Mouse (Mus musculus): Measurements from ENCODE around the gene 1700022I11Rik. TPM values are rescaled to one million over a fixed set of nuclear protein-coding genes. Genes with fewer than 3 reads are reported as not detected.
A peak's percentile ranks its signal among the peaks of the same experiment; 100 is the strongest.

The 1700022I11Rik gene
- polyA plus RNA-seq, 1 experiment from 2014 or later = 0.41 TPM

DNA sequence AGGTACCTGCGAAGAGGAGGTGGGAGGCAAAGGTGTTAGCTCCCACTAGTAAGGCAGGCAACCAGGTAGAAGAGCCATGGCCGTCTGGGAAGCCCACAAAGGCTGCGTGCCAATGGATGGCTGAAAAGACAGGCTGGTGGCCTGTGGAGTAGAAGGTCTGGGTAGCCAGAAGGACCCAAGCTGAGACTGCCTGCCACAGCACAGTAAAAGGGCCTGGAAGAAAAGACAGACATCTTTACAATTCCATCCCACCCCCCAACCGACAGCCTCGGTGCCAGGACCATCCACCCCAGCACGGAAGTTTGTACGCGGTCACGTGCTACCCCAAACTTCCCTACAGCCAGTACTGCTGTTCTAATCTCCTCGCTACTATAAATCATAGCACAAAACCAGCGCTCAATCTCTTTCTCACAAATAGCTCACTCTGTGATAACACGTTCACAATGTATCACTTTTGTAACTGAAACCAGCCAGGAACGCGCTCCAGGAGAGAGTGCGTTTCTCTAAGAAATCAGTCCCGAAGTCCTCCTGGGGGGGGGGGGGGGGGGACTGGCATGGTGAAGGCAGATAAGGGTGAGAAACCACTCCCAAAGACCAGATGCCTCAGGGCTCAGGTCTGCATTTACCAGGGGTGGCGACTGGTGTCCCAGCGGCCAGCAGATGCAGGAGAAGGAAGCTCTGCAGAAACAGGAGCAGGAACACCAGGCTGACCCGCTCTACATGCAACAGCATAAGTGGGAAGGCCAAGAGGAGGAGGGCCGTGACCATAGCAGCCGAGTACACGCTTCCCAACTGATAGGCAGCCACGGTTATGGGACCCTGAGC lies 50.4 kb downstream of the 1700022I11Rik start:
- H3K9ac ChIP-seq (ENCODE audit: low read depth, low read length) = no peak overlapping the region
- 70% methylated on average over 23 of the region's 23 CpGs for WGBS
- no peak for DNase-seq (ENCODE audit: low spot score)
- peaks cover 27% of the 10 kb centered on the region for H3K36me3 ChIP-seq (ENCODE audit: control insufficient read depth, insufficient read depth, low read length)
- no peaks in the 10 kb centered on the region for H3K27me3 ChIP-seq (replicated peaks; ENCODE audit: control insufficient read depth, insufficient read depth, low read length)
- no peak overlapping the region for H3K27ac ChIP-seq (ENCODE audit: low read depth, low read length)
- no peaks in the 10 kb centered on the region for H3K9me3 ChIP-seq (ENCODE audit: control insufficient read depth, low read length)
- peak; percentile 56; the same call in 1 of the 2 replicates for ATAC-seq (replicated peaks; ENCODE audit: low FRiP score)
- peaks cover 5% of the 10 kb centered on the region for H3K4me1 ChIP-seq (replicated peaks; ENCODE audit: control insufficient read depth, insufficient read depth, low read length)
- H3K4me2 ChIP-seq = no peak overlapping the region
- H3K4me3 ChIP-seq (ENCODE audit: low read depth, low read length) = no peak overlapping the region

GRCm38 (mm10) chr4:43020876-43021275 lies 51.5 kb downstream of the 1700022I11Rik start:
- Histone ChIP-seq H3K4me2 (no peak overlapping the region), H3K4me1 (replicated peaks; ENCODE audit: control insufficient read depth, insufficient read depth, low read length) (peaks cover 9% of the 10 kb centered on the region), H3K9me3 (ENCODE audit: control insufficient read depth, low read length) (no peaks in the 10 kb centered on the region), H3K9ac (ENCODE audit: low read depth, low read length) (no peak overlapping the region), H3K36me3 (ENCODE audit: control insufficient read depth, insufficient read depth, low read length) (peaks cover 27% of the 10 kb centered on the region), H3K4me3 (ENCODE audit: low read depth, low read length) (no peak overlapping the region), H3K27ac (ENCODE audit: low read depth, low read length) (no peak overlapping the region), H3K27me3 (replicated peaks; ENCODE audit: control insufficient read depth, insufficient read depth, low read length) (no peaks in the 10 kb centered on the region)
- DNase-seq (ENCODE audit: low spot score) (no peak), ATAC-seq (replicated peaks; ENCODE audit: low FRiP score) (no peak)
- WGBS = 87% methylated on average over 16 of the region's 16 CpGs

DNA sequence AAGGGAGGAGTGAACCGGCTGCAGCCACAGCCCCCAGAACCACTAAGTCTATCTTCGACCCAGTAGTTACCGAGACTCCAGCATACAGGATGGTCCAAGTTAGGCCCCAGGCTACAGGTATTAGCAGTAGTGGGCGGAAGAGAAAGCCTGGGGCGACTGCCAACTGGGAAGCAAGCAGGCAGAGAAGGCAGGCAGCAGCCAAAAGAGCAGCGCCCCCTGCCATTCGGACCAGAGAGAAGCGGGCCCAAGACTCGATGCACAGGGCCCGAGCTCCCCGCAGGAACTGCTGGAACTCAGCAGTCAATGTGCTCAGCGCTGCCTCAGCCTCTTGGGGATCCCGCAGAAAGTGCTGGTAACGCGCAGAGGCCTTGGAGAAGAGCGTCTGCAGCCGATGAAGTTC lies 51.9 kb downstream of the 1700022I11Rik start:
- 86% methylated on average over 17 of the region's 17 CpGs for WGBS
- peaks cover 27% of the 10 kb centered on the region for H3K36me3 ChIP-seq (ENCODE audit: control insufficient read depth, insufficient read depth, low read length)

DNA sequence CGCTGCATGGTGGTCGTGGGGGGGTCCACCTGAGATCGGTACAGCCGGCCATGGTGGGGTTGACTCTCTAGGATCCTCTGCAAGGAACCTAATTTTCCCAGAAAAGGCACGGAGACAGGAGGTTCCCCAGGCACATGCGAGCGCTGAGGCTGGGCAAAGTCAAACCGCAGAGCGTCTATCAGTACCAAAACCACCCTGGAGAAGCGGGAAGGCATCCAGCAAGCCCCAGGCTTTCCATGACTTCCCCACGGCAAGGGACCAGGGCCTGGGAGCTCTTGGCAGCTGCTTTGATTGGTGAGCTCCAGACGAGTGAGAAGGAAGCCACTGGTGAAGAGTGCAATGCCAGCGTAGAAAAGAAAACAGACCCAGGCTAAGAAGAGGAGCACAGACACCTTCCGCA lies 55.3 kb downstream of the 1700022I11Rik start:
- Histone ChIP-seq H3K9me3 (ENCODE audit: control insufficient read depth, low read length) (no peaks in the 10 kb centered on the region), H3K27ac (ENCODE audit: low read depth, low read length) (peak overlapping the region; percentile 56; the same call in 1 of the 2 replicates), H3K4me2 (peak overlapping the region; percentile 78), H3K4me1 (replicated peaks; ENCODE audit: control insufficient read depth, insufficient read depth, low read length) (peaks cover 13% of the 10 kb centered on the region), H3K9ac (ENCODE audit: low read depth, low read length) (peak overlapping the region; percentile 67), H3K36me3 (ENCODE audit: control insufficient read depth, insufficient read depth, low read length) (peaks cover 46% of the 10 kb centered on the region), H3K4me3 (ENCODE audit: low read depth, low read length) (peak overlapping the region; percentile 56), H3K27me3 (replicated peaks; ENCODE audit: control insufficient read depth, insufficient read depth, low read length) (no peaks in the 10 kb centered on the region)
- ATAC-seq (replicated peaks; ENCODE audit: low FRiP score) (no peak), DNase-seq (ENCODE audit: low spot score) (no peak)
- 81% methylated on average over 14 of the region's 14 CpGs for WGBS

More for the DNA sequence above, 51.9 kb downstream of the 1700022I11Rik start:
- no peak for ATAC-seq (replicated peaks; ENCODE audit: low FRiP score)
- Histone ChIP-seq H3K4me2 (no peak overlapping the region), H3K4me1 (replicated peaks; ENCODE audit: control insufficient read depth, insufficient read depth, low read length) (peaks cover 9% of the 10 kb centered on the region), H3K27me3 (replicated peaks; ENCODE audit: control insufficient read depth, insufficient read depth, low read length) (no peaks in the 10 kb centered on the region), H3K9ac (ENCODE audit: low read depth, low read length) (no peak overlapping the region), H3K27ac (ENCODE audit: low read depth, low read length) (no peak overlapping the region), H3K9me3 (ENCODE audit: control insufficient read depth, low read length) (no peaks in the 10 kb centered on the region), H3K4me3 (ENCODE audit: low read depth, low read length) (no peak overlapping the region)
- DNase-seq (ENCODE audit: low spot score) = no peak

- Histone ChIP-seq H3K27me3 (replicated peaks; ENCODE audit: control insufficient read depth, insufficient read depth, low read length) (no peaks in the 10 kb centered on the region), H3K4me1 (replicated peaks; ENCODE audit: control insufficient read depth, insufficient read depth, low read length) (peaks cover 19% of the 10 kb centered on the region), H3K4me2 (peak within 1 kb of the TSS; percentile 78), H3K27ac (ENCODE audit: low read depth, low read length) (peak within 1 kb of the TSS; percentile 56), H3K9me3 (ENCODE audit: control insufficient read depth, low read length) (no peaks in the 10 kb centered on the region), H3K36me3 (ENCODE audit: control insufficient read depth, insufficient read depth, low read length) (peaks cover 49% of the 10 kb centered on the region), H3K4me3 (ENCODE audit: low read depth, low read length) (peak within 1 kb of the TSS; percentile 56), H3K9ac (ENCODE audit: low read depth, low read length) (peak within 1 kb of the TSS; percentile 67)
- WGBS = 7% methylated on average over 42 of the region's 42 CpGs
- ATAC-seq (replicated peaks; ENCODE audit: low FRiP score) (peak; percentile 92), DNase-seq (ENCODE audit: low spot score) (peak; percentile 95)
Measured at GRCm38 (mm10) chr4:43025084-43025960, 55.9 kb downstream of the 1700022I11Rik start, which contains the start of gene Pigo. Gene Pigo, minus strand, starts transcription at chr4:43025819.

DNA sequence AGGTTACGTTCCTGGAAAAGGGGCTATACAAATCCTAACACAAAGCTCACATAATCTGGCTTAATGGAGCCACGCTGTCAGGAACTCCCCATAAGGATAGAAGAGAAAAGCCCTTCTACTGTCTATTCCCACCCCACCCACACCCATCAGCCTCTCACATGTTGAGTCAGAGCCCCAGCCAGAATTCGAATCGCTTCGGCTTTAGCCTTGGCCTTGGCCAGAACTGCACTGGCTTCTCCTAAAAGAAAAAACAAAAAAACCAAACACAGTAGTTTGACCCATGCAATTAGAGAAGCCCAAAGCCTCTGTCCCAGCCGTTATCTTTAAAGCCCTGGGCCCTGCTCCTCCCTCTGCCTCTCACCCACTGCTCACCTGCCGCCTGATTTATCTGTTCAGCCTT lies 59.7 kb downstream of the 1700022I11Rik start:
- DNase-seq (ENCODE audit: low spot score) (no peak), ATAC-seq (replicated peaks; ENCODE audit: low FRiP score) (no peak)
- Histone ChIP-seq H3K36me3 (ENCODE audit: control insufficient read depth, insufficient read depth, low read length) (peaks cover 31% of the 10 kb centered on the region), H3K9ac (ENCODE audit: low read depth, low read length) (no peak overlapping the region), H3K4me3 (ENCODE audit: low read depth, low read length) (no peak overlapping the region), H3K4me1 (replicated peaks; ENCODE audit: control insufficient read depth, insufficient read depth, low read length) (peaks cover 24% of the 10 kb centered on the region), H3K9me3 (ENCODE audit: control insufficient read depth, low read length) (no peaks in the 10 kb centered on the region), H3K27me3 (replicated peaks; ENCODE audit: control insufficient read depth, insufficient read depth, low read length) (no peaks in the 10 kb centered on the region), H3K27ac (ENCODE audit: low read depth, low read length) (no peak overlapping the region), H3K4me2 (no peak overlapping the region)
- WGBS = 87% methylated on average over 7 of the region's 7 CpGs

GRCm38 (mm10) chr4:43029749-43030148 lies 60.3 kb downstream of the 1700022I11Rik start:
- ATAC-seq (replicated peaks; ENCODE audit: low FRiP score) (no peak), DNase-seq (ENCODE audit: low spot score) (no peak)
- 92% methylated on average over 9 of the region's 9 CpGs for WGBS
- H3K4me2 ChIP-seq = peak overlapping the region; percentile 89
- H3K27ac ChIP-seq (ENCODE audit: low read depth, low read length) = no peak overlapping the region
- peak overlapping the region; percentile 90 for H3K4me3 ChIP-seq (ENCODE audit: low read depth, low read length)
- peak overlapping the region; percentile 99 for H3K9ac ChIP-seq (ENCODE audit: low read depth, low read length)
- H3K27me3 ChIP-seq (replicated peaks; ENCODE audit: control insufficient read depth, insufficient read depth, low read length) = no peaks in the 10 kb centered on the region
- H3K4me1 ChIP-seq (replicated peaks; ENCODE audit: control insufficient read depth, insufficient read depth, low read length) = peaks cover 20% of the 10 kb centered on the region
- no peaks in the 10 kb centered on the region for H3K9me3 ChIP-seq (ENCODE audit: control insufficient read depth, low read length)
- peaks cover 31% of the 10 kb centered on the region for H3K36me3 ChIP-seq (ENCODE audit: control insufficient read depth, insufficient read depth, low read length)

DNA sequence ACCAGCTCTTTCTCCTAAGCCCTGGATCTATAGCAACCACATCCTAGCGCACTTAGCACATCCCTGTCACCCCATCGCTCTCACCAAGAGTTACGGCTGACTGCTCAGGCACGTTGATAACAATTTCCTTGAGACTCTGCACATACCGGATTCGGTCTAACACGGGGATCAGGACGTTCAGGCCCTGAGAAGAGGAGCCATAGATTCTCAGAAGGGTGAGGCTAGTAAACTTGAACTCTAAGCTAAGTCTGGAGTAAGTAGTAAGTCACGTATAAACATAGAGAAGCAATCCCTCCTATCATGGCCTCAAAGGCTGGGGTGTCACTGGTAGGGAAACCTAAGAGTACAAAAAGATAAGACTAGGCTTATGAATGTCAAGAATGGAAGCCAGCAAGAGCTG lies 60.9 kb downstream of the 1700022I11Rik start:
- H3K4me2 ChIP-seq = peak overlapping the region; percentile 89
- peak overlapping the region; percentile 90 for H3K4me3 ChIP-seq (ENCODE audit: low read depth, low read length)
- H3K27ac ChIP-seq (ENCODE audit: low read depth, low read length) = peak overlapping the region; percentile 84; the same call in 1 of the 2 replicates
- H3K27me3 ChIP-seq (replicated peaks; ENCODE audit: control insufficient read depth, insufficient read depth, low read length) = no peaks in the 10 kb centered on the region
- DNase-seq (ENCODE audit: low spot score) (no peak), ATAC-seq (replicated peaks; ENCODE audit: low FRiP score) (no peak)
- H3K4me1 ChIP-seq (replicated peaks; ENCODE audit: control insufficient read depth, insufficient read depth, low read length) = peaks cover 15% of the 10 kb centered on the region
- H3K9me3 ChIP-seq (ENCODE audit: control insufficient read depth, low read length) = no peaks in the 10 kb centered on the region
- H3K9ac ChIP-seq (ENCODE audit: low read depth, low read length) = peak overlapping the region; percentile 99
- H3K36me3 ChIP-seq (ENCODE audit: control insufficient read depth, insufficient read depth, low read length) = peaks cover 31% of the 10 kb centered on the region
- 59% methylated on average over 9 of the region's 9 CpGs for WGBS
